Mouse (Mus musculus) cerebellum, postnatal 36 days (tissue): ENCODE results near the gene Pxk.

Experiments used
- DNase-seq, 2 experiments: peaks; one replicate each; pipeline ENCODE4 v3.0.0; 2021 to 2022; ENCODE audit warnings: mixed read lengths in 2 of 2

Gene Pxk

DNA sequence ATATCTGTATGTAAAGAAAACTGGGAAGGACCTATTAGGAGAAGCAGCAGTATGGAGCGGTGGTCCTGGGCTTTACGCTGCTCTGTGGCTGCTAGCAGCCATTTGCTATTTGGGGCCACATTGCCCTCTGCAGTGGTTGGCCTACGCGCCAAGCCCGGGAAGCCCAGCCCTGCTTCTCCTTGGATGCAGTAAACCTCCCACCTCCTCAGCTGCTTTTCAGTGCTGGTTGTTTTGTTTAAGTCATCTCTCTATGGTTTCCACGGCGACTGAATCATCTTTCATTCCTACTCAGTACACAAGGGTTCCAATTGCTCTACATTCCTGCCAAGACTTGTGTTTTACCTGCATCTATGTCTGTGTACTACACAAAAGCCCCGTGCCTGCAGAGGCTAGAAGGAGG, 50.8 kb downstream of the Pxk start:
- DNase-seq = no peak

DNA sequence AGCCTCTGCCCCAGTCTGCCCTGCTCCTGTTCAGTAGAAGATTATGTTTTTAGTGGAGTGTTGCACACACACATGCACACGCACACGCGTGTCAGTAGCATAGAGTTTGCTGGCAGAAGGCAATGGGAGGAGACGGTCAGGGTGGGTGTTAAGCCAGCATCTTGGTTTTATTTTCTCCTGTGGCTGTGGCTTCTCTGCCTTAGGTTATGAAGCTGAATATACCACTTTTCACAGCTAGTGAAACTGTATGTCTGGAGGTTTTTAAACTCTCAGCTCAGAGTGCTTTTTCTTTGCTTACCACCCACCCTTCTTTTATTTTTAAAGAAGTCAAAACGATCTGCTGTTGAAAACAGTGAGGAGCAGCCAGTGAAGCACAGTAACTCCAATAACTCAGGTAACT, 53.7 kb downstream of the Pxk start:
- no peak for DNase-seq

DNA sequence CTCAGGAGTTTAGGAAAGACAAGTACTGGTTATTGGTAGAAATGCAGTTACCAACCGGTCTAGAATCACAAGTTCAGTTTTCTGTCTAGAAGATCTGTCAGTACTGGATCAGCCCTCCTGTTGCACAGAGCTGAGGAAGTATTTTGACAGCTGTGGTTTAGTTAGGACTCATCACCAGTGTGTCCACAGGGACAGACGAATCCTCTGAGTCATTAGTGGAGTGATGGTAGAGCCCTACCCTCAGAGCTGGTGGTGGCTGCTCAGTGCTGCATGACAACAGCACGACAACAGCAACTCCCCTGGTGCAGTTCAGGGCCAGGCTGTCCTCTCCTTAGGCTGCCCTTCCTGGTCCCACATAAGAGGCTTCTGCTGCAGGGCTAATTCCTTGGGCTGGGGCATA, 56.1 kb downstream of the Pxk start:
- no peak for DNase-seq

DNA sequence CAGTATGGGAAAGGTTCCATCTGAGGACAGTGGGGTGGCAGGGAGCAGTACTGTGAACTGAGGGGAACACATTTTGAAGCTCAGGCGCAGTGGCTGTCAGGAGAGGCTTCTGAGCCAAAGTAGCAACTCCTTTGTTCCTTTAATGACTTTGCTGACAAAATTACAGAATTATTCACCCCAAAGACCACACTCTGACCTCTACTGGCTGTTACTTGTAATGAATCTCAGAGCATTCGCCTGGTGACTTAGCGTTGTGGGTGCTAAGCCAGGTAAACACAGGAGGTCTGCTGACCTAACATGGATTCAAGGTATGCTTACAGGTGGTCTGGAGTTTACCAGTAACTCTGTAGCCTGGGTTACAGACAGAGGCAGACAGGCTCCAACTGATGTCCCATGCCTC, 58.9 kb downstream of the Pxk start:
- no peak for DNase-seq

DNA sequence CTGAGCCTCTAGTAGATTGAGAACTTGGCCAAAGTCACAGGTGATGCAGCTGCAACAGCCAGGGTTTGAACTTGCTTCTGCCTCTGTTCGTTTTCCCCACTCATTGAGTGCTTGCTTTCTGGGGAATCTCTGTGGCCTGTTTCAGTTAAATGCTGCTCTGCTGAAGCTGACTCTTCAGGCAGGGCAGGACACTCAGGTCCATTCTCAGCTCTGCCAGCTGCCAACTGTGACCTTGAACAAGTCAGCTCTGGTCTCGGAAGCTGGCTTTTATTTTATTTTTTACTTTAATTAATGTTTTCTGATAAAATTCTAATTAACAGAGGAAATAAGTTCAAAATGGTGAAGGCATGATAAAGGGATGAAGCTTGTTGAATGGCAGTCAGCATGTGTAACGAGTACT, 60.7 kb downstream of the Pxk start:
- no peak for DNase-seq

DNA sequence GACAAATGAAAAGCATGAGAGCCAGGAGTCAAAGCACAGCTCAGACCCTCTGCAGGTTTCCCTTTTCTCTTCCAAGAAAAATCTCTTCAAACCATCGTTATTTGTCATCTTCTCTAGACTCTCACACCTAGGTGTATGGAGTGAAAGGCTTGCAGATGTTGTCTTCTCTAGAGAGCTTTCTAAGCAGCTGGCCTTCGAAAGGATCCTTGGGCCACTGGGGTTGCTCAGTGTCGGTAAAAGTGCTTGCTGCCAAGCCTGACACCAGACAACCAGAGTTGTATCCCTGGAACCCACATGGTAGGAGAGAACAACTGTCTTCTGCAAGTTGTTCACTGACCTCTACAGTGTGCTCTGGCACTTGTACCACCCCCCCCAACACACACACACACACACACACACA, 61.1 kb downstream of the Pxk start:
- DNase-seq = no peak

DNA sequence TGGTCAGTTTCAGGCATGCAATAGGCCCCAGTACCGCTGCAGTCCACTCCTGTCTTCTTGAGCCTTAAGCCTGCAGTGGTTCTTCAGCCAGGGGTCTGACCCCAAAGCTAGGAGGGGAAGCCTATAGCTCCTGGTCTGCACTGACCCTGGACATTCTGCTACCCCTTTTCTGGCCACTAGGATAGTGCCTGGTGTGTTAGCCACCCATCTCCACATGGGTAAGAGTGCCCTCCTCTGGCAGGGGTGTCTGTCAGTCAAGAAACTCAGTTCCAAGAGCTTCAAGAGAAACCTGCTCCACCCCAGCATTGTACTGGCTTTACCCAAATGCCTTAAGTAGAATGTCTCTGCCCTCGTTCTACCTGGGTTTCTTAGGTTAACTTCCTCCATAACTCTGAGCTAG, 63.8 kb downstream of the Pxk start:
- DNase-seq = peak in 1 of 2 experiments; percentile 19

DNA sequence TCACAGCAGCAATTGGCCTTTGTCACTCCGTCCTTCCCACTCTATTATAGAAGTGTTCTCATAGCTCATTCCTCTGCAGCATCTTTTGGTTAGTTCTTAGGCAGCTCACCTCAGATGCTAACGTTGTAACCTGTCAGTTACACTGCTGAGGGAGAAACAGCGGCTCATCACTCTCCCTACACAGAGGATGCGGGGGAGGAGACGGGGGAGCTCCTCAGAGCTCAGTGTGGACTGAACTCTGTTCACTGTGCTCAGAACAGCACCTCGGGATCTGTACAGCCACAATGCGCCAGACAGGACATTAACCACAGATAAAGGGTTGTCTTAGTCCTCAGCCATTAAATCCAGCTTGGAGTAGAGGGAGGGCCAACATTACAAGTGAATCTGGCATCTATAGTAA, 66.5 kb downstream of the Pxk start:
- DNase-seq = no peak

DNA sequence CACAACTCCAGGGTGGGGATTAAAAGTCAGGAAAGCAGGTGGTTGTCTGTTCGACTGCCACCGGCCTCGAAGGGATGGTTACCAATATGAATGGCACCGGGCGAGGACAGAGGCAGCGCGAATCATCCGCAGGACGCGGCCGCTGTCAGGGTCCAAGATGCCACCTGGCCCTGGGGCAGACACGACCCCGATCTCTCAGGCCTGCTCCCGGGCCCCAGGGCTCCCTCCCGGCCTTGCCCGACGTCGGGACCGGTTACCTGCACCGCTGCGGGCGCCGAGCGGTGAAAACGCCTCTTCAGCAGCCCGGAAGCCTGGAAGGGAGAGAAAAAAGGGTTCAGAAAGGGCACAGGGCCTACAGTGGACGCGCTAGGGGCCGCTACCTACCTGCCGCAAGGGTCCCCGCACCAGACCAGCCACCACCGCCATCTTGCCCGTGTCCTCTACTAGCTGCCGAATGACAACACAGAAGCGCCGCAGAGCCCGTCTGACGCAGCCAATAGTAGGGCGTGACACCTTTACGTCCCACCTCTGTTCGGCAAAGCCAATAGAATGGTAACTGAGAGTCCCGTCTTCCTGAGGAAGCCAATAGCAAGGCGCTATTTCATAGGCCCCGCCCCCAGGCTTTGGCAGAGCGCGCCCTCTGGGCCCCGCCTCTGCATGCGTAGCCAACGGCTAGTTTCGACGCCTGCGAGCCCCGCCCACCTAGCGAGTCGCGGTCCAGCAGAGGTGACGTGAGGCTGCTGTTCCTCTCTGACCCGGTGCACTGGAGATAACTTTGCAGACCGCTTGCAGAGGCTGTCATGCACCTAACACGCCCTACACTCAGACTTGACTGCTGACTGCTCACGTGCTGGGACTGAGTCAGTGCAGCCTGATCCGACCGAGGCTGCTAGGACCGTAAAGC, 74.7 kb downstream of the Pxk start, which contains the start of gene Pdhb:
TSS of gene Pdhb (minus strand) at position 519 of the 904 bp plus-strand sequence.
- peak; percentile 99 for DNase-seq

DNA sequence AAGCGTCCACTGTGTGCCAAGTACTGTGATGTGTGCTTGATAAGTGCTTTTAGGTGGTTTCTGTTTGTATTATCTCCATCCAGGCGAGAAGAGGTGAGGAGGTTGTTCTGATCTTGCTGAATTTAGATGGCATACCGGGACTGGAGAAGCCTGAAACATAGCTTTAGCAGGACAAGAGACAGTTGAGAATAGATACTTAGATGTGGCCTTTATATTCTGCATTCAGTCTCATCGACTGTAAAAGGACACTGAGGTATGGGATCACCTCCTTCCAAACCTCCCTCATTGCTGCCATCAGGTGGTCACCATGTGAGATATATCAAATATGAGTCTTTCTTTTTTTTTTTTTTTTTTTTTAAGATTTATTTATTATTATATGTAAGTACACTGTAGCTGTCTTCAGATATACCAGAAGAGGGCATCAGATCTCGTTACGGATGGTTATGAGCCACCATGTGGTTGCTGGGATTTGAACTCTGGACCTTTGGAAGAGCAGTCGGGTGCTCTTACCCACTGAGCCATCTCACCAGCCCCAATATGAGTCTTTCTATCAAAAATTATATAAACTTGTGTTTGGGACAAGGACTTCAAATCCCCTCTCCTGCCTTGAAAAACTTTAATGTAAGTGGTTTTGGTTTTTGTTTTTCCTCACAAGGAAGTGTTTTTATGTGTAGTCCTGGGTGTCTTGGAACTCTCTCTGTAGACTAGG, 75.7 kb downstream of the Pxk start:
- peak; percentile 45 to 60 for DNase-seq

DNA sequence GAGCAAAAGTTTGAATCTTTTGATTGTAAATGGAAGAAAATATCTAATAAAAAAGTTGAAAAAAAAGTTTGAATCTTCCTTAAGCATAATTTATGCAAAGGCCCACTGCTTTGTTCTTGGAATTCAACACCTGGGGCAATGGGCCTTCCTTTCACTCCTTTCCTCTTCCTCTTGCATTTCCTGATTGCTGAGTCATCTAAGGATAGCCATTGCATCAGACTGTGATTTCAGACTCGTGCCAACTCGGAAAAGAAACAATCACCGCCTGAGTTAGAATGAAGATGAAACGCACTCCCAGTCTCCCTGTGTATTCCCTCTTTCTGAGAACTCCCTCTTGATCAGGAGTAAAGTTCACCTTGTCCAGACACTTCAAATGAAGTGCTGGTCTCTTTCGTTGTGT, 76.6 kb downstream of the Pxk start:
- DNase-seq = no peak

DNA sequence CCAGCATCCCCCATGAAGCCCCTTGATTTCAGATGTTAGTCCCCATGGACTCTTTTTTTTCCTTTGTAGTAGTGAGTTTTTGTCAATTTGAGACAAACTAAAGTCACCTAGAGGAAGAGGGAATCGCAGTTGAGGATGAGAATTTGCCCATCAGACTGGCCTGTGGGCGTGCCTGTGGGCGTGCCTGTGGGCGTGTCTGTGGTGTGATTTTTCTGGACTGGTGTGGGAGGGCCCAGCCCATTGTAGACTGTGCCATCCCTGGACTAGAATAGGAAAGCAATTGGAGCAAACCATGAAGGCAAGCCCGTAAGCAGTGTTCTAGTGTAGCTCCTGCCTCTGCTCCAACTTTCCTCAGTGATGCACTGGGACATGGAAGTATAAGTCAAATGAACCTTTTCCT, 78.2 kb downstream of the Pxk start:
- DNase-seq = no peak

DNA sequence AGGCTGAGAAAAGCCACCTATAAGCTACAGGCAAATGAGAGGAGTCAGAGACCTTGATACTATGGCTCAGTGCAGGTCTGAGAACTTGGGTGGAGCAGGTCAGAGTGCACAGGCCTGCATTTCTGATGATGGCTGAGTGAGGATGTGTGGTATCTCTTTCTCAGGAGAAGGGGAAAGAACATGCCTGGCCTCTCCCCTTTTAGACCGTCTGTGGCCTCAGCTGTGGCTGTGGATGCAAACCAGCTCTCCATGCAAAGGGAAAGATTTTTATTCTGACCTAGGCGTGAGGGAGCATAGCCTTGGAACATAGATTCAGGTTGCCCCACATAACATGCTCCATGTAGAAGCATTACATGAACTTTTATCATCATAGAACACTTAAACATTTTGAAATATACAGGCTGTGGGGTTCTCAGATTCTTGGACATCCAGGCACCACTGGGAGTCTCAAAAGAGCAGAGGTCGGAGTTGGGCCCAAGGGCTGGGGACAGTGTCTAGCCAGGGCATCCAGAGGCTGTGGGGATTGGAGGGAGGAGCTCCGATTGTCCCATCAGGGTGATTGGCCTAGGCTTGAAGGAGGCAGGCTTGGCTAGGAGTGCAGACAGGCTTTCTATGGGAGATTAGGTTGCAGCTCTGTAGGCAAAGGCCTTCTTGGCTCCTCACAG, 82.5 kb downstream of the Pxk start:
- DNase-seq = no peak

DNA sequence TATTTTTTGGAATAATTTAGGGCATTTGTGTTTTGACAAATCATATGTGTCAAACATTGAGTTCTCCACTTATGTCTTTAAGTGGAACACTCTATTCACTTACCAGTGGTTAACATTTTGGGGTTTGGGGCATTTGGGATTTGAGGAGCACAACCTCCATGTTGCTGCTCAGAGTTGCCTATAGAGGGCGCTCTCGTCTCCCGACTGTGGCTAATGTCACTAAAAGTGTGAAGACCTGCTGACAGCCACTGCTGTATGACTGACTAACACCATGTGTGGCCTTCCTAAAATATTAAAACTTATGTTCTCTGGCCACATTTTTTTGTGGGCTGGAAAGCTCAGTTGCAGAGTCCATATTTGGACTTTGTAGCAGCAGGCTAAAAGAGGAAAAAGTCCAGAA, 85.3 kb downstream of the Pxk start:
- DNase-seq = no peak

DNA sequence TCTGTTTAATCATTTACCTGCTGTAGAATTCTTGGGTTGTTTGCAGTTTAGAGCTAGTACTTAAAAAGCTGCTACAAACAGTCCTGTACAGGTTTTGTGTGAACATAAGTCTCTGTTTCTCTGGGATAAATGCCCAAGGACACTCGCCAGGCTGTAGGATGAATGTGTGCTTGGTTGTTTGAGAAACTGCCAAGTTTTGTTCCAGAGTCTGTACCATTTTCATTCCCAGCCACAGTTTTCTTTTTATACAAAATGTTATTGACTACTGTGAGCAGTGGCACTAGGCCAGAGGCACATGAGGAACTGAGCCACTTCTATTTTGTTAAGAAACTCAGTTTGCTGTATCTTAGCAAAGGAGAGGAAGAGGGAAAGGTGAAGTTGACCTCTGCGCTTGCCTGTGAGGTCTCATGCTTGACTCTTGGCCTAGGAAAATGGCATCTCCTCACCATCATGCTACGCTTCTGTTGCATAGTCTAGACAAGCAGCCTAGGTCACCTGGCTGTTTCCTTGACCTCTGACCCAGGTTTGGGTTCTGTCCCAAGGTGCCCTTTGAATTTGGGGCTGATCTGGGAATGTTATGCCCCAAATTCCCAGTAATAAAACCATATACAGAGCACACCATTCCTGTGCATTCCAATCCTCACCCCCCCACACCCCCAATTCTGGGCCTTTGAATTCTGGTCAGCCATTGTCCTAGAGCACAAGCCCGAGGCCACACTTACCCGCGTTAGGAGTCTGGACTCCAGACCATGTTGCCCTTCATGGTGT, 88.5 kb downstream of the Pxk start:
- DNase-seq = no peak

DNA sequence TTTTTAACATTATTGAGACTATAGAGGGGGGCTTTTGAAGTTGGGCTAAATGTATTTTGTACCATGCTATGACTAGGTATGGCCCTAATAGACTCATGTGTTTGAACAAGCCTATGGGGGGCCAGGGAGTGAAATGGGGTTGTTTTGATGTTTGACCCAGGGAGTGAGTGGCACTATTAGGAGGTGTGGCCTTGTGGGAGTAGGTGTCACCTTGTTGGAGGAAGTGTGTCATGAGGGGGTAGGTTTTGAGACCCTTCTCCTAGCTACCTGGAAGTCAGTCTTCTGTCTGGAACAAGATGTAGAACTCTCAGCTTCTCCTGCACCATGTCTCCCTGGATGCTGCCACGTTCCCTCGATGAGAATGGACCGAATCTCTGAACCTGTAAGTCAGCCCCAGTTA, 92.5 kb downstream of the Pxk start:
- DNase-seq = no peak

DNA sequence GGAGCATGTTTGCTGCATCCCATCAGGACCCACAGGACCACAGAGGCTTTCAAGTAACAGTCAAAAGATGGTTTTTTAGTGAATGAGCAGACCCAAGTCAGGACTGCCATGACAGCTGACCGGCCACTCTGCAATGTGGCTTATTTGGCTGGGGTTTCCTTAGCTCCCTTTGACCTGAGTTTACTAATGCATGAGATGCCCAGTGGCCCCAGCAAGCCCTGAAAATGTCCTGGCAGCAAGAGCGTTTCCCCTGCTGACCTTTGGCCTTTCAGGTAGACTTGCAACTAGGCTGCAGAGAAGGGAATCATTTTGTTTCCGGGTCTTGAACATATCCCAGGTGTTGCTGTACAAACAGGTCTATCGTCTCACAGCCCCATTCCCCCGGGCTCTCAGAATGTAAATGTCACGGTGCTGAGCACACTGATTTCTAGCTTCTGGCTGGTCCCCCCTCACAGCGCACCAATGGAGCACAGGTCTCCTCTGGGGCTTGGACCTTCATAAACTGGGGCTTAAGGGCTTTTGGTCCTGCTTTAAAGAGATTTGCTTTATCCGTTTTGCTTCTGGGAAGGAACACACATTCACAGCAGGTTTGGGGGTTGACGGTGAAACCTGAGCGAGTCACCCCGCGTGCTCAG, 93.4 kb downstream of the Pxk start:
- no peak for DNase-seq

DNA sequence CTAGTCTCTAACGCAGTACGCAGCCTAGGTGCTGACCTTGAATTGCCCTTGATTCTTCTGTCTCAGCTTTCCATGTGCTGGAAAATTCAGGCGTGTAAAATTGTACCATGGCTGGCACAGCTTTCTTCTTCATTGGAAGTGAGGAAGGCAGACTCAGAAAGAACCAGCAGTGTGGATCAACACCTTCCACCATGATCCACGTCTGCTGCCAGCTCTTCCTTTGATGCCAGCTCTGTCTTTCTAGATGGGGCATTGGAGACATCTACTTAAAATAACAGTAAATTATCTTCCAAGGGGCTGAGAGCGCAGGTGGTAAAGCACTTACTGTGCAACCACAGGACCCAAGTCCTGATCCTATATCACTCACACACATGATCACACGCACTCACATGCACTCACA, 94.7 kb downstream of the Pxk start:
- no peak for DNase-seq

DNA sequence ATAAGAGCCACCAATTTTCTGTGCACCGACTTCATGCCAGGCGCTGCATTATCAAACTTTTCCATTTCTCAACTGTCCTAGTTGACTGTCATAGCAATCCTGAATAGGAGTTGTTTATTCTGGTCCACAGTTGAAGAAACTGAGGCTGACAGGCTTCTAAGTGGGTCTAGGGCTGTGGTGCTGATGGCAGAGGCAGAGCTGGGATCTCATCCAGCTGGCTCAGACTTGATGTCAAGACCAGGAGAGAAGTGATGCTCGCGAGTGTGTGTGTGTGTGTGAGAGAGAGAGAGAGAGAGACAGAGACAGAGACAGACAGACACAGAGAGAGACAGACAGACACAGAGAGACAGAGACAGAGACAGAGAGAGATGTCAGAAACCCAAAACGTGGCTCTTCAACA, 102.8 kb downstream of the Pxk start:
- no peak for DNase-seq

DNA sequence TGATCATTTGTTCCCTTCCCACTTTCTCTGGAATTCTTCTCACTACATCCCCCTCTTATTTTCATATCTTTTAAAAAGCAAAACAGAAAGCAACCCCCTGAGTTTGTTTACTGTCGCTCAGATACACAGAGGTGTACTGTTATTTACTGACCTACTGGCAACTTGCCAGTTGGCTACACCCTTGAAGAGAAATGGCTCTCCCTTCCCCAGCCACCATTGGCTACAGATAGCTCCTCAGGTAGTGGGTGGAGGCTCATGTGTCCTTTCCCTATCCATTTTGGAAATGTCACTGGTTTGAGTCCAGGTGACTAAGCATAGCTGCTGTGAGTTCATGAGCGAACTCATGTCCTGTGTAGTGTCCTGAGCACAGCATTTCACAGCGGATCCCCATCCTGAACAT, 103.7 kb downstream of the Pxk start:
- no peak for DNase-seq

DNA sequence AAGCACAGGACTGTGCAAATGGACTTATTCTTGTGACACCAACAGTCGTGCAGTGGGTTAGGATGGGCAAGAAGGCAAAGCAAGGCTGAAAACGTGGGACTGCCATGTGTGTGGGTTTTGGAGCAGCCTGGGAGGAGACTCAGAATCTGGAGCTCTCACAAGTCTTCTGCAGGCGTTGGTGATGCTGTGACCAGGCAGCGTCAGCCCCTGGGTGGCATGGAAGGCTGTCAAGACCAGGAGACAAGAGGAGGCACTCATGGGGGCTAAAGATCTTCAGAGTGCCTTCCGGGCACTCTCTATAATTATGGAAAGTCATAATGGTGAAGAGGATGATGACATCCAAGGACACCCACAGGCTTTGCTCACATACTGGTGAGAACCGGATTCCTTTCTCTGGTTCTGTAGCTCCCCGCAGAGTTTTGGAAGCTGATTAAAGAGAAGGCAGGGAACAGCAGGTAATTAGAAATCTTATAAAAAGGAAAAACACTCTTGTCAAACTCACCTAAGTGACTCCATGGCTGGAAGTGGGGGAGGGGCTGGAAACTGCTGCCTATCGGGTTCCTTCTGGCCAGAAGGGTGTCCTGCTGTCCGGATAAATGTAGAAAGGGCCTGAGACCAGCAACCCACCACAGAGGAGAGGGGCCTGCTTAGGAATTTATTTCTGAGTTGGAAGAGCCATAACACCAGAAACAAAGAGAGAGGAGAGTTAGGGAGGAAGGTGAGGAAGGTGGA, 108.3 kb downstream of the Pxk start:
- DNase-seq = no peak

DNA sequence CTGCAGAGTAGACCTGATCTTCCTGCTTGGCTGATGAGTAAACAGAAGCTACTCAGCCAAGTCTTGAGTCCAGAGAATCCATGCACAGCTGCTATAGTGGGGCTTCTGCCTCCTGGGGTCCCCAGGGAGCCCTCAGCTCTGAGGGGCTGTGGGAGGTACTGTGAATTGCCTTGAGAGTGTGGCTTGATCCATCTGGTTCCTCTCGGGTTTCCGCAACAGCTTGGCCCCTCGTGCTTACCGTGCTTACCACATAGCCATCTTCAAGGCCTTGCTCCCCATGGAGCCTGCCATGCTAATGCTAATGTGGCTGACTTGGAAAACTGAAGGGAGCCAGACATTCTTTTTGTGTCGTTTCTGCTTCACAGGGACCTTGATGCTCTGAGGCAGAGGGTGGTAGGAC, 109.1 kb downstream of the Pxk start:
- no peak for DNase-seq
